Mouse (Mus musculus): ENCODE measurements at regions not wholly inside any gene's neighbourhood (a gene's known extent, or its start where the extent isn't known, plus 50 kb on each side); places are given as distances from the start of the nearest gene placed in this dataset.

- no peak for TF ChIP-seq CTCF (conservative IDR thresholded peaks at IDR 0.05; ENCODE audit: low read length)
- no peak for TF ChIP-seq NANOG (IDR thresholded peaks at IDR 0.05; ENCODE audit: borderline replicate concordance, low read length)
- no peak for TF ChIP-seq POU5F1 (IDR thresholded peaks at IDR 0.05; ENCODE audit: borderline replicate concordance, low read length)
Measured at GRCm38 (mm10) chr19:26244067-26244466, 360.8 kb upstream of the Smarca2 start.
